Mouse (Mus musculus) small intestine, adult 2 months (tissue): Measurements from ENCODE around the gene Csgalnact2.

Experiments used
- CTCF ChIP-seq: fragments of 200-500 bp; IDR thresholded peaks from 2 replicates; pipeline ENCODE4 v1.5.1; 2012; ENCODE audit warnings: low read depth, mild to moderate bottlenecking, control low read depth, inconsistent platforms, low read length, moderate library complexity, mixed read lengths; ENCODE audit not compliant: insufficient replicate concordance, insufficient read length; ENCODE audit errors: extremely low read depth
- POLR2A ChIP-seq: fragments of 200-500 bp; IDR thresholded peaks from 2 replicates; pipeline ENCODE4 v1.6.1; 2012; ENCODE audit warnings: low read depth, mild to moderate bottlenecking, control low read depth, inconsistent platforms, low read length, moderate library complexity

DNA sequence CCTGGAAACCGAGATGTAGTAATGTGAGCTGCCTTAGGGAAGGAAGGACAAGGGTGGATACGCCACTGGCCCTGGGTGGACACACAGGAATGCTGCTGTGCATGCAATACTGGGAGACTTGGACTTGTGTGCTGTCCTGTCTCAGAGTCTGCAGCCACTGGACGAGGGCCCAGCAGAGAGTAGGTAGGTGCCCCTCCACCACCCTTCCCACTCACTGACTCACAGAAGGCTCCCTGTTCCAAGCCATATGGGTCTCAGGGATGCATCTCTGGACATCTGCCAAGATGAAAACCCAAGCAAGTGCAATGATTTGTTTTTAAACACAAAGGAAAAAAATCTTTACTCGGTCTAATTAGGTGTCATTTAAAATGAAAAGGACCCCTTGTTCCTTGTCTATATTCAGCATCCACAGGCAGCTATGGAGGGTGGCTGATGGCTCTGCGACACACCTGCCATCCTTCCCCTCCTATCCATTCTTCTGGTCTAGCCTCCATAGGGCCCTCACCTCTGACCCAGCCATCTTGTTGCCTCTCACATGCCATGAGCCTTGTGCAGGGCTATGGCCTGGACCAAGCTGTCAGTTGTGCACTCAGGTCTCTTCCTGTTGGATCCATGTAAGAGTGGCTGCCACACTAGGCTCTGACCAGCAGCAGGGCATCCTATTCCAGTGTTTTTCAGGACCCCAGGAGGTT, 68.5 kb downstream of the Csgalnact2 start:
- TF ChIP-seq CTCF (no peak), POLR2A (no peak)
